Mouse (Mus musculus): ENCODE data around the gene Olfr1425. TPM values are rescaled to one million over a fixed set of nuclear protein-coding genes. Genes with fewer than 3 reads are reported as not detected.

The Olfr1425 gene
- polyA plus RNA-seq, 1 experiment from 2014 or later = not detected

DNA sequence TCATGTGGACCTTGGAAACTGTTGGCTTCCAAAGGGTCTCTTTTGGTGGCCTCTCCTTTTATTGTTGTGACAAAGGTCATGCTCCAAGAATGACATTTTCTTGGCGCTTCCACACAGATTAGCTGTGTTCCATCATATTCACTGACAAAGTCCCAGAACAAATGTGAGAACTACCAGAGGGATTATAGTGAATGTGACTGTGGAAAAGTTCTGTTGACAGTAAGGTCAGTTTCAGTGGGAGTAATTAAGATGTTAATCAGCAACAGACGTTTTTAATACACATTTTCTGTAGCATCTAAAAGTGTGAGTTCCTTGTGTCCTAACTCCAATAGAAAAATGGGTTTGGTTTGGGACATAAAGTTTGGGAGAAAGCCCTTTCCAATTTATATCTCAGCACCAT, 36.3 kb downstream of the Olfr1425 start, which contains the start of gene Olfr1423:
Gene Olfr1423 (minus strand): TSS at position 101 of the 400 bp plus-strand sequence.
- Histone ChIP-seq H3K4me2 (replicated peaks) (no peak within 1 kb of the TSS), H3K27me3 (no peaks in the 10 kb centered on the region), H3K4me1 (no peaks in the 10 kb centered on the region), H3K9ac (no peak within 1 kb of the TSS), H3K36me3 (no peaks in the 10 kb centered on the region), H3K9me3 (replicated peaks) (no peaks in the 10 kb centered on the region), H3K27ac (replicated peaks) (no peak within 1 kb of the TSS), H3K4me3 (replicated peaks) (no peak within 1 kb of the TSS)
- WGBS = 41% methylated on average over 2 of the region's 2 CpGs
- no peak for ATAC-seq (ENCODE audit: insufficient number of reproducible peaks, low FRiP score, low TSS enrichment, low read depth)

DNA sequence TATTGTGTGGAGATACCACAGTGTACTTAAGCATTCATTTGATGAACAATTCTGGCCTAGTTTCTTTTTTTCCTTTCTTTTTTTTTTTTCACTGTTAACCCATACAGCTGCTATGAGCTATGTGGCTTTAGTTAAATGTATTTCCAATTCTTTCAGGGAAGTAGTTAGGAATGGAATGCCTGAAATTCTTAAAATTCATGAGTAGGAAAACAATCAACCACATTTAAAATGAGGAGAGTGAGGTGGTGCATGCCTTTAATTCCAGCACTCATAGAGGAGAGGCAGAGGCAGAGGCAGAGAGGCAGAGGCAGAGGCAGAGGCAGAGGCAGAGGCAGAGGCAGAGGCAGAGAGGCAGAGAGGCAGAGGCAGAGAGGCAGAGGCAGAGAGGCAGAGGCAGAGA, 39.8 kb downstream of the Olfr1425 start:
- no peaks in the 10 kb centered on the region for H3K27me3 ChIP-seq
- H3K4me1 ChIP-seq = no peaks in the 10 kb centered on the region
- H3K9me3 ChIP-seq (replicated peaks) = no peaks in the 10 kb centered on the region
- H3K4me3 ChIP-seq (replicated peaks) = no peak overlapping the region
- H3K4me2 ChIP-seq (replicated peaks) = no peak overlapping the region
- no peak for ATAC-seq (ENCODE audit: insufficient number of reproducible peaks, low FRiP score, low TSS enrichment, low read depth)
- H3K36me3 ChIP-seq = no peaks in the 10 kb centered on the region
- H3K27ac ChIP-seq (replicated peaks) = no peak overlapping the region
- no peak overlapping the region for H3K9ac ChIP-seq

- ATAC-seq (ENCODE audit: insufficient number of reproducible peaks, low FRiP score, low TSS enrichment, low read depth) = no peak
- no peak overlapping the region for H3K27ac ChIP-seq (replicated peaks)
- WGBS = 59% methylated on average over 2 of the region's 2 CpGs
- H3K4me3 ChIP-seq (replicated peaks) = no peak overlapping the region
- H3K9ac ChIP-seq = no peak overlapping the region
- no peaks in the 10 kb centered on the region for H3K9me3 ChIP-seq (replicated peaks)
- no peaks in the 10 kb centered on the region for H3K27me3 ChIP-seq
- H3K36me3 ChIP-seq = no peaks in the 10 kb centered on the region
- no peaks in the 10 kb centered on the region for H3K4me1 ChIP-seq
- H3K4me2 ChIP-seq (replicated peaks) = no peak overlapping the region
Observed at GRCm38 (mm10) chr19:12026606-12027005, 50.9 kb downstream of the Olfr1425 start.

DNA sequence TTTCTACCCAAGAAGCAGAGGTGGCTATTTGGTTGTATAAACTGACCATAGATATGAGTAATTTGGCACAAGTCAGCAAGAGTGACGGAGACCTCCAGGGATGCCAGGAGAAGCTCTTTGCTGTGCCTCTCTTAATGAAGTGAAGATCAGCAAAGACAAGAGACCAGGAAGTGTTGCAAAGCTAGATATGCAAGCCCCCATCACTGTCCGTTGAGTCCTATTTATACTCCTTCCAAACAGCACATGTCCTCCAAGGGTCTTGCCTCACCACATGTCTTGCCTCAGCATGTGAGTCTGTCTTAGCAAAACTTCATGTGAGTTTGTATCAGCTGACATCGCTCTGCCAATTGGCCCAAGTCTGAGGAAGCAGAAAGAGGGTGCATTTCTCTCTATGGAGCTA, 52.2 kb downstream of the Olfr1425 start:
- WGBS = 93% methylated on average over 3 of the region's 3 CpGs
- Histone ChIP-seq H3K4me1 (no peaks in the 10 kb centered on the region), H3K9ac (no peak overlapping the region), H3K36me3 (no peaks in the 10 kb centered on the region), H3K4me3 (replicated peaks) (no peak overlapping the region), H3K4me2 (replicated peaks) (no peak overlapping the region), H3K27ac (replicated peaks) (no peak overlapping the region), H3K27me3 (no peaks in the 10 kb centered on the region), H3K9me3 (replicated peaks) (no peaks in the 10 kb centered on the region)
- ATAC-seq (ENCODE audit: insufficient number of reproducible peaks, low FRiP score, low TSS enrichment, low read depth) = no peak

- no peaks in the 10 kb centered on the region for H3K27me3 ChIP-seq
- no peaks in the 10 kb centered on the region for H3K9me3 ChIP-seq (replicated peaks)
- H3K4me1 ChIP-seq = no peaks in the 10 kb centered on the region
- no peak overlapping the region for H3K27ac ChIP-seq (replicated peaks)
- no peak overlapping the region for H3K9ac ChIP-seq
- H3K4me3 ChIP-seq (replicated peaks) = no peak overlapping the region
- WGBS = 70% methylated on average over 4 of the region's 4 CpGs
- H3K36me3 ChIP-seq = no peaks in the 10 kb centered on the region
- H3K4me2 ChIP-seq (replicated peaks) = no peak overlapping the region
- no peak for ATAC-seq (ENCODE audit: insufficient number of reproducible peaks, low FRiP score, low TSS enrichment, low read depth)
Observed at GRCm38 (mm10) chr19:12024149-12024548, 53.4 kb downstream of the Olfr1425 start.

Other genes with a start within 250 kb of the Olfr1425 start
- gene Olfr1417, start 238.5 kb downstream of the Olfr1425 start, polyA plus RNA-seq (2015; fragmentation: Nextera tagmentation; extraction: Ambion mirVana) = not detected in 2 replicates
- not detected in 2 replicates for gene Olfr1418, start 216.7 kb downstream of the Olfr1425 start, polyA plus RNA-seq (2015; fragmentation: Nextera tagmentation; extraction: Ambion mirVana)
- not detected in 2 replicates for gene Olfr1419, start 202.6 kb downstream of the Olfr1425 start, polyA plus RNA-seq (2015; fragmentation: Nextera tagmentation; extraction: Ambion mirVana)
- gene Olfr1420, start 191.2 kb downstream of the Olfr1425 start, polyA plus RNA-seq (2015; fragmentation: Nextera tagmentation; extraction: Ambion mirVana) = 0.05 TPM in 1 of 2 replicates, not detected in the other
- gene Patl1, start 165.3 kb downstream of the Olfr1425 start, polyA plus RNA-seq (2015; fragmentation: Nextera tagmentation; extraction: Ambion mirVana) = 17.1 and 17.7 TPM in 2 replicates
- gene Osbp, start 111.8 kb downstream of the Olfr1425 start, polyA plus RNA-seq (2015; fragmentation: Nextera tagmentation; extraction: Ambion mirVana) = 4.5 and 5.4 TPM in 2 replicates
- gene Olfr1423, start 36.4 kb downstream of the Olfr1425 start, polyA plus RNA-seq (2015; fragmentation: Nextera tagmentation; extraction: Ambion mirVana) = 0.04 TPM in 1 of 2 replicates, not detected in the other
- gene Olfr1424, start 15.0 kb downstream of the Olfr1425 start, polyA plus RNA-seq (2015; fragmentation: Nextera tagmentation; extraction: Ambion mirVana) = not detected in 2 replicates
- not detected in 2 replicates for gene Olfr1426, start 14.3 kb upstream of the Olfr1425 start, polyA plus RNA-seq (2015; fragmentation: Nextera tagmentation; extraction: Ambion mirVana)
- 0.09 TPM in 1 of 2 replicates, not detected in the other for gene Olfr1427, start 25.6 kb upstream of the Olfr1425 start, polyA plus RNA-seq (2015; fragmentation: Nextera tagmentation; extraction: Ambion mirVana)
- not detected in 2 replicates for gene Olfr1428, start 38.2 kb upstream of the Olfr1425 start, polyA plus RNA-seq (2015; fragmentation: Nextera tagmentation; extraction: Ambion mirVana)
- not detected in 2 replicates for gene Olfr76, start 45.5 kb upstream of the Olfr1425 start, polyA plus RNA-seq (2015; fragmentation: Nextera tagmentation; extraction: Ambion mirVana)
- gene Olfr1555-ps1, start 92.4 kb upstream of the Olfr1425 start, polyA plus RNA-seq (2015; fragmentation: Nextera tagmentation; extraction: Ambion mirVana) = 0.12 and 0.13 TPM in 2 replicates
- not detected in 2 replicates for gene Olfr1431, start 122.9 kb upstream of the Olfr1425 start, polyA plus RNA-seq (2015; fragmentation: Nextera tagmentation; extraction: Ambion mirVana)
- gene Olfr1432, start 154.9 kb upstream of the Olfr1425 start, polyA plus RNA-seq (2015; fragmentation: Nextera tagmentation; extraction: Ambion mirVana) = not detected in 2 replicates
- gene Olfr262, start 163.9 kb upstream of the Olfr1425 start, polyA plus RNA-seq (2015; fragmentation: Nextera tagmentation; extraction: Ambion mirVana) = not detected in 2 replicates
- 0.28 TPM in 1 of 2 replicates, not detected in the other for gene Olfr235, start 183.3 kb upstream of the Olfr1425 start, polyA plus RNA-seq (2015; fragmentation: Nextera tagmentation; extraction: Ambion mirVana)
- 0.27 TPM in 1 of 2 replicates, not detected in the other for gene Olfr1434, start 202.1 kb upstream of the Olfr1425 start, polyA plus RNA-seq (2015; fragmentation: Nextera tagmentation; extraction: Ambion mirVana)
- gene Olfr1436, start 221.4 kb upstream of the Olfr1425 start, polyA plus RNA-seq (2015; fragmentation: Nextera tagmentation; extraction: Ambion mirVana) = not detected in 2 replicates
- 0.04 and 0.23 TPM in 2 replicates for gene Olfr1437, start 247.4 kb upstream of the Olfr1425 start, polyA plus RNA-seq (2015; fragmentation: Nextera tagmentation; extraction: Ambion mirVana)